Mouse (Mus musculus) kidney, postnatal 0 days (tissue): ENCODE data around the gene Nsd1. TPM values are rescaled to one million over a fixed set of nuclear protein-coding genes. Genes with fewer than 3 reads are reported as not detected.
"Not testable (repeated sequence)": the region's sequence is repeated elsewhere in the genome, so short reads cannot be mapped to it uniquely, and the experiment has no call there.

Experiments
- ATAC-seq: fragments of 200-750 bp; cut with Nextera tagmentation; replicated peaks from 2 replicates; pipeline ENCODE4 v1.8.0; 2017; ENCODE audit warnings: low read depth, moderate number of reproducible peaks, moderate TSS enrichment, moderate library complexity; ENCODE audit not compliant: low FRiP score
- DNase-seq: peaks from one replicate; pipeline ENCODE4 v3.0.0-alpha.2; 2016; ENCODE audit warnings: low spot score
- H3K27ac ChIP-seq: fragments of 300-500 bp; sonication (generic); 2 replicates; pipeline ENCODE4 v1.5.1; 2014; ENCODE audit warnings: mild to moderate bottlenecking
- H3K27me3 ChIP-seq: fragments of 300-500 bp; sonication (generic); 2 replicates; pipeline ENCODE4 v1.6.1; 2014; ENCODE audit warnings: low read length, mixed read lengths; ENCODE audit not compliant: insufficient read depth
- H3K36me3 ChIP-seq: fragments of 300-500 bp; sonication (generic); 2 replicates; pipeline ENCODE4 v1.6.1; 2014; ENCODE audit warnings: low read length, mixed read lengths; ENCODE audit not compliant: insufficient read depth
- H3K4me1 ChIP-seq: fragments of 300-500 bp; sonication (generic); replicated peaks from 2 replicates; pipeline ENCODE4 v1.6.1; 2014; ENCODE audit warnings: antibody characterized with exemption, low read length, mixed read lengths; ENCODE audit not compliant: insufficient read depth
- H3K4me2 ChIP-seq: fragments of 300-500 bp; sonication (generic); 2 replicates; pipeline ENCODE4 v1.6.1; 2014; ENCODE audit warnings: mild to moderate bottlenecking, low read length, moderate library complexity, mixed read lengths
- H3K4me3 ChIP-seq: fragments of 300-500 bp; sonication (generic); replicated peaks from 2 replicates; pipeline ENCODE4 v1.5.1; 2014; ENCODE audit warnings: low read depth, low read length
- H3K9ac ChIP-seq: fragments of 300-500 bp; sonication (generic); 2 replicates; pipeline ENCODE4 v1.6.1; 2014; ENCODE audit warnings: low read depth, low read length
- H3K9me3 ChIP-seq: fragments of 300-500 bp; sonication (generic); replicated peaks from 2 replicates; pipeline ENCODE4 v1.6.1; 2016; ENCODE audit warnings: low read length, inconsistent platforms, mixed read lengths
- CTCF ChIP-seq: IDR thresholded peaks from 2 replicates; pipeline ENCODE4 v1.5.1; 2016; ENCODE audit warnings: antibody characterized with exemption, low read depth, mild to moderate bottlenecking, moderate library complexity
- WGBS: fragments of 180-500 bp; shearing (Covaris S2); extraction: QIAGEN DNeasy Blood & Tissue Kit; methylation state at CpG from one replicate; pipeline ENCODE4 v1.1.7; 2014; 5-methylcytosine and 5-hydroxymethylcytosine counted together
- polyA plus RNA-seq: library from polyadenylated mRNA; unstranded; fragments of >200 nt; fragmentation: Nextera tagmentation; extraction: Ambion mirVana; gene quantifications from 2 replicates; pipeline ENCODE4 v1.2.1, GENCODE M21; 2015

Nsd1 gene
- polyA plus RNA-seq, 1 experiment from 2014 or later = 52.5 TPM

DNA sequence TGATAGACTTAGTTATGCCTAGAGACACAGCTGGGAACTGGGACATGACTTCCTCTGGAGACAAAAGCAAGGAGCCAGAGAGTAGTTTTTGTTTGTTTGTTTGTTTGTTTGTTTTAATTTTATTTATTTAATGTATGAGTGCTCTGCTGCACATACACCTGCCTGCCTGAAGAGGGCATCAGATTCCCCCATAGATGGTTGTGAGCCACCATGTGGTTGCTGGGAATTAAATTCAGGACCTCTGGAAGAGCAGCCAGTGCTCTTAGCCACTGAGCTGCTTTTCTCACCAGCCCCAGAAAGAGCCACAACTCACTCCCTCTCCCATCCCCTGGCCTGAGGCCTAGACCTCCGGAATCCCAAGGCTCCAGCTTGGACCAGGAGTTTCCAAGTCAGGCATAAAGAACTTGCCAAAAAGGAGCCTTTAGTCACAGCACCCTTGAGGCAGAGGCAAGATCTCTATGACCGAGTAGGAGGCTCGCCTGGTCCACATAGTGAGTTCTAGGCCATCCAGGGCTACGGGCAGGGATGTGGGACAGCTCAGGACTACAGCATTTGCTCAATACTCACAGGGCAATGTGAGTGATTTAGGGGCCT lies 31.6 kb upstream of the Nsd1 start:
- no peaks in the 10 kb centered on the region for H3K36me3 ChIP-seq
- no peaks in the 10 kb centered on the region for H3K4me1 ChIP-seq
- no peak overlapping the region for H3K27ac ChIP-seq
- WGBS = 64% methylated on average over 4 of the region's 4 CpGs
- no peaks in the 10 kb centered on the region for H3K27me3 ChIP-seq
- ATAC-seq (no peak), DNase-seq (no peak)
- H3K4me3 ChIP-seq = no peak overlapping the region
- no peak overlapping the region for H3K4me2 ChIP-seq
- no peaks in the 10 kb centered on the region for H3K9me3 ChIP-seq
- TF ChIP-seq CTCF = peak; percentile 63
- H3K9ac ChIP-seq = no peak overlapping the region

DNA sequence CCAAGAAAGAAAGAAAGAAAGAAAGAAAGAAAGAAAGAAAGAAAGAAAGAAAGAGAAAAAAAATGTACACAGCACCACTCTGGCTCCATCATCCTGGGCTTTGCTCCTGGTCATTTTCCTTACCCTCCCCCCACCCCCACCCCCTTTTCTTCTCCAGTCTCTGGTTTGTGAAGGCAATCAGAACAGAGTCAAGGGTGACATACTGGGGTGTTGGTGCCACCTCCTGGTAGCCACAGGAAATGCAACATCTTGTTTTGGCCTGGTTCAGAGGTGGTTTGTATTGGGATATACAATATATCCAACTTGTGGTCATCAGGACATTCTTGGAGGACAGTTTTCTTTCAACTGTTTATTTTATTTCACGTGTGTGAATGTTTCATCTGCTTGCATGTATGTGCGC lies 31.0 kb upstream of the Nsd1 start:
- Histone ChIP-seq H3K9me3 (no peaks in the 10 kb centered on the region), H3K27ac (no peak overlapping the region), H3K9ac (no peak overlapping the region), H3K4me2 (no peak overlapping the region), H3K4me3 (no peak overlapping the region), H3K4me1 (no peaks in the 10 kb centered on the region), H3K27me3 (no peaks in the 10 kb centered on the region), H3K36me3 (no peaks in the 10 kb centered on the region)
- peak; percentile 92 for TF ChIP-seq CTCF
- ATAC-seq (no peak), DNase-seq (peak; percentile 77)
- WGBS = 37% methylated on average over 2 of the region's 2 CpGs

DNA sequence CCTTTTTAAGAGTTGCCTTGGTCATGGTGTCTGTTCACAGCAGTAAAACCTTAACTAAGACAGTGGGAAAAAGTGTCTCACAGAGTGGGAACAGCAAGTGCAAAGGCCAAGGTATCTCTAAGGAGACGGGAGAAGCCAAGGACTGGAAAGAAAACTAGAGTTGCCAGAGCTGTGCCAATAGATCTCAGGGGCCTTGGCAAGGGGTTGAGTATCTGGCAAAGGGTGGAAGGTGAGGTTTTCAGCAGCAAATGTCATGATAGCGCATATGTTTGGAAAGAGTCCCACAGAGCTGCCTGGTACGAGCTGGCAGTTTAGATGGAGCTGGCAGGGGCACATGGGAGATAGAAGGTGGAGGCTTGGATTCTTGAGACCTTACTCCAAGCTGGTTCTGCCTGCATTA lies 30.0 kb upstream of the Nsd1 start:
- H3K4me3 ChIP-seq = no peak overlapping the region
- no peak for TF ChIP-seq CTCF
- H3K36me3 ChIP-seq = no peaks in the 10 kb centered on the region
- no peaks in the 10 kb centered on the region for H3K4me1 ChIP-seq
- no peaks in the 10 kb centered on the region for H3K9me3 ChIP-seq
- 92% methylated on average over 3 of the region's 3 CpGs for WGBS
- H3K27ac ChIP-seq = no peak overlapping the region
- no peaks in the 10 kb centered on the region for H3K27me3 ChIP-seq
- DNase-seq (no peak), ATAC-seq (no peak)
- no peak overlapping the region for H3K4me2 ChIP-seq
- no peak overlapping the region for H3K9ac ChIP-seq

DNA sequence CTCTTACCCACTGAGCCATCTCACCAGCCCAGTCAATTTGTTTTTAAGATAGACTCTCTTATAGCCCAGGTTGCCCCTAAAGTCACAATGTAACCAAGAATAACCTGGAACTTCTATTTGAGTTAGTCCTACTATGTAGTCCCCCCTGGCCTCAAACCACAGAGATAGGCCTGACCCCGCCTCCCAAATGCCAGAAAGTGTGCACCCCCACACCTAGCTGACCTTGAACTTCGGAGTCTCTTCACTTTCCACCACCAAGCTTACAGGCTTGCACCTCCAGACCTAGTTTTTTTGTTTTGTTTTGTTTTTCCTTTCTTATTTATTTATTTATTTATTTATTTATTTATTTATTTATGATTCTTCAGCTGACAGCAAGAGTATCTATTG lies 27.8 kb upstream of the Nsd1 start:
- no peaks in the 10 kb centered on the region for H3K4me1 ChIP-seq
- H3K27me3 ChIP-seq = no peaks in the 10 kb centered on the region
- H3K9me3 ChIP-seq = no peaks in the 10 kb centered on the region
- no peak for DNase-seq
- ATAC-seq = no peak
- TF ChIP-seq CTCF = no peak
- peak overlapping the region; percentile 27; the same call in 1 of the 2 replicates for H3K9ac ChIP-seq
- H3K4me3 ChIP-seq = peak overlapping the region; percentile 17; the same call in 1 of the 2 replicates
- peak overlapping the region; percentile 78 for H3K27ac ChIP-seq
- H3K36me3 ChIP-seq = no peaks in the 10 kb centered on the region
- peak overlapping the region; percentile 60 for H3K4me2 ChIP-seq
- 77% methylated on average over 2 of the region's 2 CpGs for WGBS

DNA sequence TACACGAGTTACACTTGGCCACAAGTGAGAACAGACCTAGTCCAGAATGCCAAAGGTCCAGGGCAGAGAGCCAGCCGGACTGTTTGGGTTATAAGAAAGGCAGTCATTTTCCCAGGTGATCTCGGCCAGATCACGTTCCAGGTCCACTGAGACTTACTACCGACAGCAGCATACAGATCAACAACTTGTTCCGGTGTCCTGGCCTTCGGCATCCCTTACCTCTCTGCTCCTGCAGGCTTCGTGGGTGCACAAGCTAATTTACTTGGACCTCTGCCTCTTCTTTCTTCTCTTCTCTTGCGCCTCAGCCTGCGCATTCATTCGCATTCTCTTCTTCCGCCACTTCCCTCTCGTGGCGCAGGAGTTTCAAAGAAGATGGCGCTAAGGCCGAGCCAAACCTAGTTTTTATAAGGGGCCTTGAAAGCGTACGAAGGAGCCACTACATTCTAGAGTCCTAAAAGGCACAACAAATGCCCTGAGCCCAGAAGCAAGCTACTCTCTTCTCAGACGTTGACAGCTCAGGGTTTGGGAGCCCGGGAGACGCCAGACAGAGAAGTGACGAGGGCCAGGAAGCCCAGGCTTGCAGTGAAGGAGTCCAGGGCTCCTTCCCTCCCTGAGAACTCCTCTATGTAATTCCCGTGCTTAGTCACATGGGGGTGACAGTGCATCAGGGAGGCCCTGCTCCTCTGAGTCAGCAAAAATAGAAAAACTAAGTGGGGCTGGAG lies 27.2 kb upstream of the Nsd1 start:
- WGBS = 1% methylated on average over 23 of the region's 23 CpGs
- Histone ChIP-seq H3K9ac (peak overlapping the region; percentile 27), H3K4me2 (peak overlapping the region; percentile 60), H3K4me1 (no peaks in the 10 kb centered on the region), H3K4me3 (peak overlapping the region; percentile 17), H3K27ac (peak overlapping the region; percentile 78), H3K36me3 (no peaks in the 10 kb centered on the region), H3K9me3 (no peaks in the 10 kb centered on the region), H3K27me3 (no peaks in the 10 kb centered on the region)
- ATAC-seq = peak; percentile 93
- DNase-seq = peak; percentile 97
- TF ChIP-seq CTCF = peak; percentile 70

DNA sequence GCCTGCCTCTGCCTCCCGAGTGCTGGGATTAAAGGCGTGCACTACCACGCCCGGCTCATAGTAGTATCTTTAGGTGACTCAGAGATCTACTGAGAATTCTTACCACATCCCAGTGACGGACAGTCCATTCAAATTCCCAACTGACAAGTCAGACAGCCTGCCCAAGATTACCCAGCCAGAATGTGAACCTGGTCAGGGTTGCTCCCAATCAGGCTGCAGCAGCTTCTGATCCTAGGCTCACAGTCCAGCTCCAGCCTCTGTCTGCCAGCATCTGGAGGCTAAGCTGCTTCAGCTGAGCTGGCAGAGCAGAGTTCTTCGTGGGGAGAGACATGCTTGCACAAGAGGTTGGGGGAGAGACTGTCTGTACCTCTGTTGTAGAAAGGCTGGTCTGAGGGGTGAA lies 26.2 kb upstream of the Nsd1 start:
- Histone ChIP-seq H3K4me3 (no peak overlapping the region), H3K4me2 (no peak overlapping the region), H3K27ac (no peak overlapping the region), H3K9ac (no peak overlapping the region), H3K27me3 (no peaks in the 10 kb centered on the region), H3K4me1 (no peaks in the 10 kb centered on the region), H3K9me3 (no peaks in the 10 kb centered on the region), H3K36me3 (no peaks in the 10 kb centered on the region)
- ATAC-seq (no peak), DNase-seq (no peak)
- WGBS = 89% methylated on average over 6 of the region's 6 CpGs
- no peak for TF ChIP-seq CTCF

DNA sequence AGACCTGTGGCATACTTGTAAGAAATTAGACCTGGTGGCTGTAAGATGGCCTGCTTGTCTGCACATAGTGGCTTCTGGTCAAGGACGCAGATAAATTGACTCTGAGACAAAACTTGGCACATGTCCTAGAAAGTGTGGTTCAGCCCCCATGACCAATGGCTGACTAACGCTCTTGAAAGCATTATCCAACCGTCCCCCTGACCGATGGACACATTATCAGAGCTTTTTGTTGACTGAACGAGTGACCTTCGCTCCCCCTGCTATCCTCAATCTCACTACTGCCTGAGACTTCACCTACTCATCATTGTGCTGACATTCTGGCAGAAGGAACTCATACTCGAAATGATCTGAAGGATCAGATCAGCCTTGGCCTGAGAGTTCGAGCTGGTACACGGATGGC lies 22.5 kb upstream of the Nsd1 start:
- not testable (repeated sequence) for H3K4me2 ChIP-seq, H3K36me3 ChIP-seq, H3K27ac ChIP-seq, H3K4me1 ChIP-seq, H3K4me3 ChIP-seq, H3K9me3 ChIP-seq, H3K27me3 ChIP-seq, DNase-seq, ATAC-seq, H3K9ac ChIP-seq
- 26% methylated on average over 3 of the region's 9 CpGs for WGBS
